Mouse (Mus musculus) neural tube, embryonic 14.5 days (tissue): ENCODE measurements at regions not wholly inside any gene's neighbourhood (a gene's known extent, or its start where the extent isn't known, plus 50 kb on each side); places are given as distances from the start of the nearest gene placed in this dataset.

Source experiments
- ATAC-seq: fragments of 200-750 bp; cut with Nextera tagmentation; 2 replicates; pipeline ENCODE4 v1.8.0; 2017; ENCODE audit warnings: low read depth, mild to moderate bottlenecking, moderate TSS enrichment, moderate library complexity
- H3K27ac ChIP-seq: fragments of 300-500 bp; sonication (generic); 2 replicates; pipeline ENCODE4 v1.5.1; 2014; ENCODE audit warnings: low read depth, mild to moderate bottlenecking, control low read depth, low read length, moderate library complexity, mixed read lengths
- H3K27me3 ChIP-seq: fragments of 300-500 bp; sonication (generic); 2 replicates; pipeline ENCODE4 v1.6.1; 2014; ENCODE audit warnings: low read length; ENCODE audit not compliant: control insufficient read depth, insufficient read depth
- H3K36me3 ChIP-seq: fragments of 300-500 bp; sonication (generic); 2 replicates; pipeline ENCODE4 v1.6.1; 2014; ENCODE audit warnings: low read length, mixed read lengths; ENCODE audit not compliant: control insufficient read depth, insufficient read depth
- H3K4me1 ChIP-seq: fragments of 300-500 bp; sonication (generic); 2 replicates; pipeline ENCODE4 v1.6.1; 2014; ENCODE audit warnings: low read length; ENCODE audit not compliant: control insufficient read depth, insufficient read depth
- H3K4me2 ChIP-seq: fragments of 300-500 bp; sonication (generic); 2 replicates; pipeline ENCODE4 v1.6.1; 2014; ENCODE audit warnings: mild to moderate bottlenecking, low read depth, low read length, control low read depth
- H3K4me3 ChIP-seq: fragments of 300-500 bp; sonication (generic); 2 replicates; pipeline ENCODE4 v1.5.1; 2014; ENCODE audit warnings: low read depth, low read length, control low read depth, mixed read lengths
- H3K9ac ChIP-seq: fragments of 300-500 bp; sonication (generic); replicated peaks from 2 replicates; pipeline ENCODE4 v1.6.1; 2014; ENCODE audit warnings: low read depth, mild to moderate bottlenecking, control low read depth, low read length, mixed read lengths
- H3K9me3 ChIP-seq: fragments of 300-500 bp; sonication (generic); 2 replicates; pipeline ENCODE4 v1.6.1; 2016; ENCODE audit warnings: low read length; ENCODE audit not compliant: control insufficient read depth
- WGBS: fragments of 180-500 bp; shearing (Covaris S2); extraction: QIAGEN DNeasy Blood & Tissue Kit; methylation state at CpG from one replicate; pipeline ENCODE4 v1.1.7; 2014; 5-methylcytosine and 5-hydroxymethylcytosine counted together

- 88% methylated on average over 8 of the region's 8 CpGs for WGBS
- ATAC-seq, result no peak
- Histone ChIP-seq H3K9ac (no peak overlapping the region), H3K4me1 (no peaks in the 10 kb centered on the region), H3K9me3 (no peaks in the 10 kb centered on the region), H3K4me2 (no peak overlapping the region), H3K36me3 (no peaks in the 10 kb centered on the region), H3K4me3 (no peak overlapping the region), H3K27ac (no peak overlapping the region), H3K27me3 (no peaks in the 10 kb centered on the region)
Observed at GRCm38 (mm10) chr7:64012268-64012601, 73.5 kb upstream of the Klf13 start.

DNA sequence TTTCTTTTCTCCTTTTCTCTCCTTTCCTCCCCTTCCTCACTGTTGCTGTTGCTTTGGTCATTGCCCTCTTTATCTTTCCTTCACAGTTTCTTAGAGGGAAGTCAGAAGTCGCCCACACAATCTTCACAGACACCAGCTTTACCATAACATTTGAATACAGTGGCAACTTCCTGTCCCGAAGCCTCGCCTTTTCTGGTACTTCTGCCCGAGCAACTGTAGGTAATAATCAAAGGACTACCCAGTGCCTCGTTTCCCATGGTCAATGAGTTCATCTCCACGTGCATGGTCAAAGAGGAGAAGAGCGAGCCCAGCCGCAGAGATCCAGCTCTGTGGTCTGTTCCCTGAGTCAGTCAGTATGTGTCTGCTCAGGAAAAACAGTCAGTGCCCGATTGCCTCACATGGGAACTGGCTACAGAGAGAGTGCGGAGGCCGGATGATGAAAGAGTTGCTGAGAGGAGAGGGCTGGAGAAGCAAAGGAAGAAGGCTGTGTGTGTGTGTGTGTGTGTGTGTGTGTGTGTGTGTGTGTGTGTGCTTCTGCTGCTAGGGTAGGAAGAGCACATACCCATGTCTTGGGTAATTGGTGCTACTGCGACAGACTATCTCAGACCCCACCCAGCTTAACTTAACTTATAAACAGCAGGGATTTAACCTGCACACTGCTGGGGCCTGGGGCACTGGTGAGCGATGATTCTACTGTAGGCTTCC is 73.0 kb upstream of the Klf13 start:
- no peak for ATAC-seq
- 83% methylated on average over 13 of the region's 13 CpGs for WGBS
- no peaks in the 10 kb centered on the region for H3K27me3 ChIP-seq

DNA sequence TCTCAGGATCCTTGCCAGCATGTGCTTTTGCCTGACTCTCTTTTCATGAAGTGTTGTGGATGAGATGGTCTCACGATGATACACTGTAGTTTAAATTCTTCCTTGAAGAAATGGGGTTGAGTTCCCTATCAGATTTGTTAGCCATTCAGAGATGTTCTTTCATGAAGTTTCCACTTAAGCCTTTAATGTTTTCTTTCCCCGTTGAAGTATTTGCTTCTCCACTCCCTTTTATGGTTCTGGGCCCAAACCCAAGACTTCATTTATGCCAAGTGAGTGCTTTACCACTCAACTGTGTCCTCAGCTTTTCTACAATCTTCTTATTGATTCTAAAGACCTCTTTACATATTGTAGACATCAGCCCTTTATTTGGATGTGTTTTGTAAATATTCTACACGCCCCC is 71.9 kb upstream of the Klf13 start:
- Histone ChIP-seq H3K9ac (no peak overlapping the region), H3K4me1 (no peaks in the 10 kb centered on the region), H3K27me3 (no peaks in the 10 kb centered on the region), H3K4me3 (no peak overlapping the region), H3K9me3 (no peaks in the 10 kb centered on the region), H3K36me3 (no peaks in the 10 kb centered on the region), H3K4me2 (no peak overlapping the region), H3K27ac (no peak overlapping the region)
- 85% methylated on average over 3 of the region's 3 CpGs for WGBS
- ATAC-seq, result no peak

More for the DNA sequence above, 73.0 kb upstream of the Klf13 start:
- Histone ChIP-seq H3K27ac (no peak overlapping the region), H3K4me1 (no peaks in the 10 kb centered on the region), H3K9ac (no peak overlapping the region), H3K36me3 (no peaks in the 10 kb centered on the region), H3K4me2 (no peak overlapping the region), H3K9me3 (no peaks in the 10 kb centered on the region), H3K4me3 (no peak overlapping the region)

- H3K4me2 ChIP-seq, result no peak overlapping the region
- ATAC-seq, result no peak
- H3K9ac ChIP-seq, result no peak overlapping the region
- no peaks in the 10 kb centered on the region for H3K27me3 ChIP-seq
- no peaks in the 10 kb centered on the region for H3K9me3 ChIP-seq
- 87% methylated on average over 3 of the region's 3 CpGs for WGBS
- no peak overlapping the region for H3K4me3 ChIP-seq
- no peaks in the 10 kb centered on the region for H3K4me1 ChIP-seq
- H3K36me3 ChIP-seq, result no peaks in the 10 kb centered on the region
- H3K27ac ChIP-seq, result no peak overlapping the region
Observed at GRCm38 (mm10) chr7:64007766-64008165, 69.1 kb upstream of the Klf13 start.

- H3K27me3 ChIP-seq, result no peaks in the 10 kb centered on the region
- H3K27ac ChIP-seq, result no peak overlapping the region
- ATAC-seq, result no peak
- no peak overlapping the region for H3K4me3 ChIP-seq
- H3K4me2 ChIP-seq, result no peak overlapping the region
- H3K9ac ChIP-seq, result no peak overlapping the region
- H3K36me3 ChIP-seq, result no peaks in the 10 kb centered on the region
- H3K9me3 ChIP-seq, result no peaks in the 10 kb centered on the region
- no peaks in the 10 kb centered on the region for H3K4me1 ChIP-seq
- WGBS, result 92% methylated on average over 4 of the region's 4 CpGs
Observed at GRCm38 (mm10) chr7:64006935-64007334, 68.2 kb upstream of the Klf13 start.

GRCm38 (mm10) chr7:64005765-64006164 is 67.0 kb upstream of the Klf13 start:
- no peaks in the 10 kb centered on the region for H3K36me3 ChIP-seq
- no peak overlapping the region for H3K27ac ChIP-seq
- H3K9me3 ChIP-seq, result no peaks in the 10 kb centered on the region
- no peak overlapping the region for H3K9ac ChIP-seq
- no peaks in the 10 kb centered on the region for H3K4me1 ChIP-seq
- no peak for ATAC-seq
- no peaks in the 10 kb centered on the region for H3K27me3 ChIP-seq
- H3K4me3 ChIP-seq, result no peak overlapping the region
- WGBS, result 91% methylated on average over 1 of the region's 1 CpGs
- no peak overlapping the region for H3K4me2 ChIP-seq

DNA sequence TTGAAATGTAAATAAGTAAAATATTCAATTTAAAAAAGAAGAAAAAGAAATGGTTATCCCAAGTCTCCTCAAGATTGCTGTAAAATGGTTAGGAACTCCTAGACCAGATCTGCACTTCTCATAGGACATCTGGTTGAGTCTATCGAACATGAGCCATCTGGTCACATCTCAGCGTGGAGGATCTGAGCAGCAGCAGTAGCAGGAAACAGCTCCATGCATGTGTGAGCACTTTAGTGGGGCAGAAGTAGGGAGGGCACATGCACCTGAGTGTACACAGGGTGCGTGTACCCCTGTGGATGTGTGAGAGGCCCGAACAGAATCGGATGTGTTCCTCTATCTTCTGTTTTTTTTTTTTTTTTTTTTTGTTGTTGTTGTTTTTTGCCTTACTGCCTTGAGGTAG is 65.2 kb upstream of the Klf13 start:
- H3K9ac ChIP-seq, result no peak overlapping the region
- H3K4me3 ChIP-seq, result no peak overlapping the region
- H3K4me1 ChIP-seq, result no peaks in the 10 kb centered on the region
- WGBS, result 95% methylated on average over 5 of the region's 5 CpGs
- H3K4me2 ChIP-seq, result no peak overlapping the region
- H3K36me3 ChIP-seq, result no peaks in the 10 kb centered on the region
- no peak overlapping the region for H3K27ac ChIP-seq
- no peak for ATAC-seq
- H3K9me3 ChIP-seq, result no peaks in the 10 kb centered on the region
- no peaks in the 10 kb centered on the region for H3K27me3 ChIP-seq

- Histone ChIP-seq H3K4me3 (no peak overlapping the region), H3K4me1 (no peaks in the 10 kb centered on the region), H3K4me2 (no peak overlapping the region), H3K9ac (no peak overlapping the region), H3K36me3 (no peaks in the 10 kb centered on the region), H3K9me3 (no peaks in the 10 kb centered on the region), H3K27ac (no peak overlapping the region), H3K27me3 (no peaks in the 10 kb centered on the region)
- 67% methylated on average over 9 of the region's 9 CpGs for WGBS
- ATAC-seq, result no peak
Observed at GRCm38 (mm10) chr7:64001611-64002111, 62.9 kb upstream of the Klf13 start.

DNA sequence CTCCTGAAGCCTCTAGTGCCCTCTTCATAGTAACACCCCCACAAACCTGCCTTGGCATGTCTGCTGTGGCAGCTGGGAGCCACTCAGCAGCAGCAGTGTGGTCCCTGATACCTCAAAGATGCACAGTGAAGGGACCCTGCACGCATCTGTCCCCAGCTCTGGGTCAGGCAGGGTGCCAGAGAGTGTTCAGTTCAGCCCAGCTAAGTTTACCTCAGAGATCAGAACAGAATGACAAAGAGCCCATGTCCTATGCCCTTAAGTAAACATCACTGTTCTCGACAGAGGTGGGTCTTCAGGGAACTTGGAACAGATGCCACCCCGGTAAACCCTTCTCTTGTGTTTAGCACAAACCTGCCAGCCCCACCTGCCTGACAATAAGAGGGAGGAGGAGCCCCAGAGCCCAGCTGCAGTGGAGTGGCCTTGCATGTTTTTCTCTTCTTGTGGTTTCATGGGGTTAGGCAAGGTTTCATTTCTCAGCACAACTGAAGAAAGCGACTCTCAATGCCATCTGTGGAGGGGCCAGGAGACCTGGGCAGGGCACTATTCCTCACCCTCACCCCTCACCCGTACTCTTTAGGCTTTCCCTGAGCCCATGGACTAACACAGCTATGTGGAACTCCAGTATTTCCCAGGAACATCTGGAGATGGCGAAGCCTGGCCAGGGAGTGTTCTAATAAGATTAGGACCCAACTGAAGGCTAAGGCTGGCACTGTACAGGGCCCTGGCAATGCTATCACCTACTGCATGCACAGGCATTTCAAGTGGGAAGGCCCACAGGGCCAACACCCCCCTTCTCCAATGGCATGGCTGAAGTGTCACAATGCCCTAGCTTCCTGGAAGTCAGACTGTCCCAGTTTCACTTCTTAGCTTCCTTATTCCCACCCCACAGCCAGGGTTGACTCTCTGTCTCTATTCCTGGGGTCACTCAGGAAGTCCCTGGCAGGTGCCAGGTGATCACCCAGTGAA is 60.6 kb upstream of the Klf13 start:
- 65% methylated on average over 6 of the region's 6 CpGs for WGBS
- Histone ChIP-seq H3K4me3 (no peak overlapping the region), H3K9me3 (no peaks in the 10 kb centered on the region), H3K4me1 (no peaks in the 10 kb centered on the region), H3K36me3 (no peaks in the 10 kb centered on the region), H3K27ac (no peak overlapping the region), H3K4me2 (no peak overlapping the region), H3K9ac (no peak overlapping the region), H3K27me3 (no peaks in the 10 kb centered on the region)
- no peak for ATAC-seq
